Mouse (Mus musculus): Measurements from ENCODE around the gene Pcsk4. TPM values are rescaled to one million over a fixed set of nuclear protein-coding genes. Genes with fewer than 3 reads are reported as not detected.

Gene Pcsk4
- polyA plus RNA-seq, 1 experiment from 2014 or later = 5.5 TPM

DNA sequence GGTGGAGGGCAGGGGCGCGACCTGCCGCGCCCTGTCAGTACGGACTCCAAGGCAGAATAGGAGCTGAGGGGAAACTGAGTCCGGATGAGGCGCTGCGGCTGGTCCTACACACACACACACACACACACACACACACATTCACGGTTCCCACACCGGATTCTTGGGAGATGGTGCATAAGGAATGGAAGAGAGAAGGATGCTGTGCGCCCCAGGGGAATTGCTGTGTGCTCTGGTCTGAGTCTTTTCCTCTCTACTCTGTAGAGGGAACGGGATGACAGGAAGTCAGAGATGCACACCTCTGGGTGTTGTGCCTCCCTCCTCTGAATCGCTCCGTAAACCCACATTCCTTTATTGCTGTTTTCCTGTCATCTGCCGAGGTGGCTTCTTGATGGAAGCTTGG is 30.0 kb downstream of the Pcsk4 start:
- WGBS = 7% methylated on average over 15 of the region's 15 CpGs
- peaks cover 76% of the 10 kb centered on the region for H3K27me3 ChIP-seq (replicated peaks; ENCODE audit: low read depth, poor library complexity, severe bottlenecking)
- no peak for DNase-seq (ENCODE audit: low spot score)
- H3K4me3 ChIP-seq = peak overlapping the region; percentile 56
- H3K4me1 ChIP-seq = peaks cover 82% of the 10 kb centered on the region
- no peaks in the 10 kb centered on the region for H3K9me3 ChIP-seq
- peak overlapping the region; percentile 83 for H3K27ac ChIP-seq (replicated peaks)
- H3K36me3 ChIP-seq (replicated peaks) = peaks cover 9% of the 10 kb centered on the region

- WGBS = 4% methylated on average over 26 of the region's 26 CpGs
- Histone ChIP-seq H3K4me1 (peaks cover 88% of the 10 kb centered on the region), H3K27me3 (replicated peaks; ENCODE audit: low read depth, poor library complexity, severe bottlenecking) (peaks cover 70% of the 10 kb centered on the region), H3K36me3 (replicated peaks) (peaks cover 15% of the 10 kb centered on the region), H3K27ac (replicated peaks) (peak overlapping the region; percentile 83), H3K4me3 (peak overlapping the region; percentile 56), H3K9me3 (no peaks in the 10 kb centered on the region)
- DNase-seq (ENCODE audit: low spot score) = peak; percentile 92
Measured at GRCm38 (mm10) chr10:80298571-80299281, 30.6 kb downstream of the Pcsk4 start.

- no peak for DNase-seq (ENCODE audit: low spot score)
- H3K36me3 ChIP-seq (replicated peaks) = peaks cover 24% of the 10 kb centered on the region
- H3K9me3 ChIP-seq = no peaks in the 10 kb centered on the region
- no peak overlapping the region for H3K27ac ChIP-seq (replicated peaks)
- 71% methylated on average over 8 of the region's 8 CpGs for WGBS
- H3K27me3 ChIP-seq (replicated peaks; ENCODE audit: low read depth, poor library complexity, severe bottlenecking) = peaks cover 64% of the 10 kb centered on the region
- 0 out of 2 replicates have a peak overlapping the region, but pooled peaks have one; percentile 8 for H3K4me3 ChIP-seq
- H3K4me1 ChIP-seq = peaks cover 92% of the 10 kb centered on the region
Measured at GRCm38 (mm10) chr10:80297526-80298133, 31.7 kb downstream of the Pcsk4 start.

- no peak for DNase-seq (ENCODE audit: low spot score)
- H3K9me3 ChIP-seq = no peaks in the 10 kb centered on the region
- peaks cover 24% of the 10 kb centered on the region for H3K36me3 ChIP-seq (replicated peaks)
- H3K27me3 ChIP-seq (replicated peaks; ENCODE audit: low read depth, poor library complexity, severe bottlenecking) = peaks cover 56% of the 10 kb centered on the region
- WGBS = 79% methylated on average over 5 of the region's 5 CpGs
- H3K4me1 ChIP-seq = peaks cover 89% of the 10 kb centered on the region
- H3K27ac ChIP-seq (replicated peaks) = peak overlapping the region; percentile 42
- H3K4me3 ChIP-seq = peak overlapping the region; percentile 98
Measured at GRCm38 (mm10) chr10:80296824-80297223, 32.5 kb downstream of the Pcsk4 start.

- Histone ChIP-seq H3K4me1 (peaks cover 80% of the 10 kb centered on the region), H3K27ac (replicated peaks) (peak within 1 kb of the TSS; percentile 42), H3K27me3 (replicated peaks; ENCODE audit: low read depth, poor library complexity, severe bottlenecking) (peaks cover 46% of the 10 kb centered on the region), H3K4me3 (peak within 1 kb of the TSS; percentile 98), H3K9me3 (no peaks in the 10 kb centered on the region), H3K36me3 (replicated peaks) (peaks cover 24% of the 10 kb centered on the region)
- WGBS = under 1% methylated on average over 26 of the region's 26 CpGs
- peak; percentile 82 for DNase-seq (ENCODE audit: low spot score)
Measured at GRCm38 (mm10) chr10:80295618-80296425, 33.5 kb downstream of the Pcsk4 start, which contains the start of gene Apc2. Gene Apc2 (plus strand): TSS chr10:80295977.

DNA sequence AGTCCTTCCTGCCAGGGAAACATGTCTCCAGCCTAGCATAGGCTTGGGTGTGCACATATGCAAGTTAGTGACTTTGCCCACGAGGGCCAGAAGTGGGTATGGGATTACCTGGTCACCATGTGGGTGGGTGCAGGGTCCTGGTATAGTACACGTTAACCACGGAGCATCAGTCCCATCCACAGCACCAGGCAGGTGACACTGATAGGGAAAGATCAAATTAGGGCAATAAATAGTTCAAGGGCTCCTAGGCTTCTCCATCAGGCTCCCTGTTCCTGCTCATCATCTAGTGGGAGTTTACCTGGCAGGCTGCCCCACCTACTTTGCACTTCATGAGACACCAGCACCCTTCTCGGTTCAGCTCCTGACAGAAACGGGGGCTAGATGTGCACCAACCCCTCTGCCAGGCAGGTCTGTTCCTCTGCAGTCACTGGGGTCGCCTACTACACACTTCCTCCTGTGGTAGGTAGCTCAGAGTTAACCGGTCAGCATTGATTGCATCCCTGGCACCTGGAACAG is 34.5 kb downstream of the Pcsk4 start:
- no peak for DNase-seq (ENCODE audit: low spot score)
- peak overlapping the region; percentile 98 for H3K4me3 ChIP-seq
- no peak overlapping the region for H3K27ac ChIP-seq (replicated peaks)
- H3K9me3 ChIP-seq = no peaks in the 10 kb centered on the region
- WGBS = 47% methylated on average over 7 of the region's 7 CpGs
- peaks cover 36% of the 10 kb centered on the region for H3K27me3 ChIP-seq (replicated peaks; ENCODE audit: low read depth, poor library complexity, severe bottlenecking)
- peaks cover 24% of the 10 kb centered on the region for H3K36me3 ChIP-seq (replicated peaks)
- peaks cover 70% of the 10 kb centered on the region for H3K4me1 ChIP-seq

GRCm38 (mm10) chr10:80294311-80294710 is 35.0 kb downstream of the Pcsk4 start:
- no peak for DNase-seq (ENCODE audit: low spot score)
- H3K4me3 ChIP-seq = peak overlapping the region; percentile 98
- peaks cover 31% of the 10 kb centered on the region for H3K27me3 ChIP-seq (replicated peaks; ENCODE audit: low read depth, poor library complexity, severe bottlenecking)
- H3K9me3 ChIP-seq = no peaks in the 10 kb centered on the region
- peaks cover 25% of the 10 kb centered on the region for H3K36me3 ChIP-seq (replicated peaks)
- 76% methylated on average over 4 of the region's 4 CpGs for WGBS
- H3K4me1 ChIP-seq = peaks cover 65% of the 10 kb centered on the region
- H3K27ac ChIP-seq (replicated peaks) = no peak overlapping the region

GRCm38 (mm10) chr10:80293325-80293724 is 36.0 kb downstream of the Pcsk4 start:
- peak overlapping the region; percentile 99 for H3K27ac ChIP-seq (replicated peaks)
- H3K4me3 ChIP-seq = peak overlapping the region; percentile 98
- no peaks in the 10 kb centered on the region for H3K9me3 ChIP-seq
- 27% methylated on average over 14 of the region's 14 CpGs for WGBS
- H3K4me1 ChIP-seq = peaks cover 55% of the 10 kb centered on the region
- DNase-seq (ENCODE audit: low spot score) = no peak
- peaks cover 35% of the 10 kb centered on the region for H3K36me3 ChIP-seq (replicated peaks)
- peaks cover 21% of the 10 kb centered on the region for H3K27me3 ChIP-seq (replicated peaks; ENCODE audit: low read depth, poor library complexity, severe bottlenecking)

DNA sequence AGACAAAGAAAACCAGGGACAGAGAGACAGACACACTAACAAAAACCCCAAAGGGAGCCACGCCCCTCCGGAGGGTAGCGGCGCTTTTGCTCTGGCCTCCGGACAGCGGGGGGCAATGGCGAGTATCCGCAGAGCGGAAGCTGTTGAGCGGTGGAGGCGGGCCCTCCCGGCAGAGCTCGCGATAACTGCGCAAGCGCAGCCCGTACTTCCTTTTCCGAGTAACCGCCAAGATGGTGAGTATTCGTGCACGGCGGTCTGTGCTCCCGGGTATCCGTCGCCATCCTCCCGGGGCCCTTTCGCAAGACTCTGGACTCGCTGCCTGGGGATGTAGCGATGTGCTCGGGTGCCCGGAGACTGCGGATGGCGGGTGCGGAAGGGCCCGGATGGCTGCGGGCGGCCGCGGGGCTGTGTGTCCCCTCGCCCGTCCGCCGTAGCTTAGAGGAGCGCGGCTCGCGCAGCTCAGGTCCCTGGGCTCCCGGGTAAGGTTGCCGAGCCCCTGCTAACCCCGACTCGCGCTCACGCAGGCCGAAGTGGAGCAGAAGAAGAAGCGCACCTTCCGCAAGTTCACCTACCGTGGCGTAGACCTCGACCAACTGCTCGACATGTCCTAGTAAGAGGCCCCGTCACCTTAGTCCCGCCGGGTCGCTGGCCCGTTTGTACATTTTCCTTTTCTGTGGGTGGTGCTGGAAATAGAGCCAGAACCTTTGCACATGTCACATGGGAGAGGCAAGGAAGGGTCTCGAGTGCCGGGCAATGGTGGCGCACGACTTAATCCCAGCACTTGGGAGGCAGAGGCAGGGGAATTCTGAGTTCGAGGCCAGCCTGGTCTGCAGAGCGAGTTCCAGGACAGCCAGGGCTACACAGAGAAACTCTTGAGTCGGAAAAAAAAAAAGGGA is 36.8 kb downstream of the Pcsk4 start, which contains the start of gene Rps15:
Gene Rps15 (plus strand): TSS at position 203 of the 896 bp plus-strand sequence.
- H3K36me3 ChIP-seq (replicated peaks) = peaks cover 42% of the 10 kb centered on the region
- under 1% methylated on average over 72 of the region's 72 CpGs for WGBS
- H3K9me3 ChIP-seq = no peaks in the 10 kb centered on the region
- peak within 1 kb of the TSS; percentile 99 for H3K27ac ChIP-seq (replicated peaks)
- peak; percentile 98 for DNase-seq (ENCODE audit: low spot score)
- peak within 1 kb of the TSS; percentile 98 for H3K4me3 ChIP-seq
- peaks cover 12% of the 10 kb centered on the region for H3K27me3 ChIP-seq (replicated peaks; ENCODE audit: low read depth, poor library complexity, severe bottlenecking)
- peaks cover 49% of the 10 kb centered on the region for H3K4me1 ChIP-seq

DNA sequence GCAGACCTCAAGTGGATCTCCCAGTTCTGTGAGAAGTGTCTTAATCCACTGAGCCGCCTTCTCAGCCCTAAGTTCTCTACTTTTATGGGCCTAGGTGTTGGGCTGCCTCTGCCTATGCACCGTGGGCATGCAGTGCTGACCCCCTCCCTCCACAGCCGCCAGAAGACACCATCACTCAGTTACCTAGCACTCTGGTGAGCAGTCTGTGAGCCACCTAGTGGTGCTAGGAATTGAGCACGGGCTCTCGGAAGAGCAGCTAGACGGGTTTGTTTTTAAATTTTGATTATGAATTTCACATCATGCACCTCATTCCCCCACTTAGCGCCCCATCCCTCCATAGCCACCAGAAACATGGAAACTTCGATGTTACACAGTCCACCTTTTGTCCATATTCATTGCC is 40.6 kb downstream of the Pcsk4 start:
- no peaks in the 10 kb centered on the region for H3K27me3 ChIP-seq (replicated peaks; ENCODE audit: low read depth, poor library complexity, severe bottlenecking)
- H3K27ac ChIP-seq (replicated peaks) = no peak overlapping the region
- 78% methylated on average over 8 of the region's 8 CpGs for WGBS
- H3K4me3 ChIP-seq = no peak overlapping the region
- H3K4me1 ChIP-seq = peaks cover 12% of the 10 kb centered on the region
- DNase-seq (ENCODE audit: low spot score) = no peak
- no peaks in the 10 kb centered on the region for H3K9me3 ChIP-seq
- peaks cover 65% of the 10 kb centered on the region for H3K36me3 ChIP-seq (replicated peaks)

GRCm38 (mm10) chr10:80288097-80288496 is 41.2 kb downstream of the Pcsk4 start:
- Histone ChIP-seq H3K27ac (replicated peaks) (no peak overlapping the region), H3K4me3 (no peak overlapping the region), H3K36me3 (replicated peaks) (peaks cover 65% of the 10 kb centered on the region), H3K27me3 (replicated peaks; ENCODE audit: low read depth, poor library complexity, severe bottlenecking) (no peaks in the 10 kb centered on the region), H3K9me3 (no peaks in the 10 kb centered on the region), H3K4me1 (peaks cover 7% of the 10 kb centered on the region)
- 94% methylated on average over 12 of the region's 12 CpGs for WGBS
- no peak for DNase-seq (ENCODE audit: low spot score)

Measured in embryonic facial prominence, embryonic 10.5 days (tissue).